24 mouse cellular contexts compared by ENCODE assay signal in the genomic region with DNA sequence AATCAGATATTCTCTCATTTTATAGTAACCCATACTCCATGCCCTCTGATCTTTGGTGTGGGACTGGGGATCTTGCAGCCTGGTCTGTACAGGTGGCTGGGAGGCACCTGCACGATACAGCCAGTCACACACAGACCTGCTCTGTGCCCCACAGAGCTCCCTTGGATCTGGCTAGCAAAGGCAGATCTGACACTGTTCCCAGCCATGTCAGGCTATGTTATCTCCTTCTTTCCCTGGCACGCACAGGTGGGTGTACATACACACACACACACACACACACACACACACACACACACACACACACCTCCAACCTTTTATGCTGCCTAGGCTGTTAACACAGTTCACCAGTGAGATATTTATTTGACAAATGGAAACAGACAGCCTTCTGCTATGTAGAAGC.
A peak's percentile ranks its signal among the peaks of the same experiment; 100 is the strongest.
DNase-seq lines count a peak whose midpoint lies in the region; ATAC-seq and TF ChIP-seq lines count a peak whose summit lies in the region.
"Had no signal": no experiment of that assay in that cellular context is flagged by ENCODE, and none has a peak within 500 bp of the region (broad histone marks: within the 10 kb centered on the region; RNA-seq: fewer than 3 reads in every experiment).

No protein-coding gene starts in this region.

- no peak for TF ChIP-seq POLR2A in kidney, adult 2 months (IDR thresholded peaks at IDR 0.05; ENCODE audit: low read depth, low read length)

- H3K4me2 ChIP-seq in stomach, postnatal 0 days (replicated peaks; ENCODE audit: low read depth): no peak overlapping the region
- H3K4me2 ChIP-seq: embryonic facial prominence, embryonic 12.5 days; heart, embryonic 12.5 days; hindbrain, embryonic 12.5 days; intestine, embryonic 15.5 days; lung, embryonic 15.5 days; midbrain, embryonic 15.5 days; neural tube, embryonic 15.5 days had no signal

- intact Hi-C loops in heart, postnatal 10 days (cut with DNase I): no loop called here

- H3K9ac ChIP-seq in stomach, postnatal 0 days (ENCODE audit: low read length): no peak overlapping the region
- H3K9ac ChIP-seq: embryonic facial prominence, embryonic 12.5 days; forebrain, postnatal 0 days; heart, embryonic 12.5 days; hindbrain, embryonic 12.5 days; intestine, embryonic 15.5 days; lung, embryonic 15.5 days; midbrain, embryonic 15.5 days; neural tube, embryonic 15.5 days had no signal

- H3K36me3 ChIP-seq in kidney, adult 2 months (ENCODE audit: control insufficient read depth, insufficient read depth, low read length): no peaks in the 10 kb centered on the region
- no peaks in the 10 kb centered on the region; the same call in 1 of the 2 replicates for H3K36me3 ChIP-seq in stomach, postnatal 0 days (ENCODE audit: control insufficient read depth, insufficient read depth, low read length)
- H3K36me3 ChIP-seq: embryonic facial prominence, embryonic 12.5 days; forebrain, embryonic 10.5 days; heart, embryonic 12.5 days; hindbrain, embryonic 12.5 days; intestine, embryonic 15.5 days; lung, embryonic 15.5 days; midbrain, embryonic 10.5 days; midbrain, embryonic 15.5 days; neural tube, embryonic 15.5 days had no signal

- no peak for DNase-seq in kidney, adult 2 months
- no peak for DNase-seq in kidney, adult 9 months
- peak; percentile 49 to 54 for DNase-seq in cerebellum, adult 18-20 months
- DNase-seq in cerebellum, postnatal 10 days: peak; percentile 81 to 84
- peak; percentile 43 for DNase-seq in stomach, postnatal 0 days (ENCODE audit: low spot score)
- DNase-seq in layer of hippocampus, postnatal 10 days (ENCODE audit: low spot score in 2 of 2): no peak
- DNase-seq in heart, postnatal 10 days: no peak
- DNase-seq: embryo, embryonic 11 days; forebrain, postnatal 0 days; heart, adult 2 months; kidney, postnatal 10 days; liver; thymus, postnatal 14 days had no signal

- no peak overlapping the region for H3K4me3 ChIP-seq in kidney, adult 2 months (ENCODE audit: insufficient read depth, low read depth, low read length)
- no peak overlapping the region for H3K4me3 ChIP-seq in stomach, postnatal 0 days (ENCODE audit: low read depth, low read length)
- H3K4me3 ChIP-seq: embryonic facial prominence, embryonic 12.5 days; forebrain, embryonic 10.5 days; heart, adult 2 months; heart, embryonic 12.5 days; hindbrain, embryonic 12.5 days; intestine, embryonic 15.5 days; lung, embryonic 15.5 days; midbrain, embryonic 10.5 days; midbrain, embryonic 15.5 days; neural tube, embryonic 15.5 days had no signal

- H3K27ac ChIP-seq in kidney, adult 2 months (ENCODE audit: insufficient read depth, low read depth, low read length): peak overlapping the region; percentile 26; the same call in 1 of the 2 replicates
- no peak overlapping the region for H3K27ac ChIP-seq in stomach, postnatal 0 days (replicated peaks)
- H3K27ac ChIP-seq: embryonic facial prominence, embryonic 12.5 days; forebrain, embryonic 10.5 days; heart, adult 2 months; hindbrain, embryonic 12.5 days; hindbrain, postnatal 0 days; intestine, embryonic 15.5 days; lung, embryonic 15.5 days; midbrain, embryonic 10.5 days; midbrain, embryonic 15.5 days; neural tube, embryonic 15.5 days had no signal

- no peaks in the 10 kb centered on the region for H3K9me3 ChIP-seq in stomach, postnatal 0 days (ENCODE audit: control insufficient read depth, low read length)
- H3K9me3 ChIP-seq: embryonic facial prominence, embryonic 12.5 days; forebrain, embryonic 10.5 days; heart, embryonic 12.5 days; hindbrain, embryonic 12.5 days; intestine, embryonic 15.5 days; lung, embryonic 15.5 days; midbrain, embryonic 15.5 days; neural tube, embryonic 15.5 days had no signal

- 66% methylated on average over 2 of the region's 2 CpGs for WGBS in kidney, adult 2 months
- 70% methylated on average over 2 of the region's 2 CpGs for WGBS in stomach, postnatal 0 days

- peaks cover 9% of the 10 kb centered on the region for H3K4me1 ChIP-seq in kidney, adult 2 months (ENCODE audit: control insufficient read depth, insufficient read depth, low read length)
- H3K4me1 ChIP-seq in stomach, postnatal 0 days (replicated peaks; ENCODE audit: control insufficient read depth, insufficient read depth): peaks cover 5% of the 10 kb centered on the region; the same call in 1 of the 2 replicates

- no peak for TF ChIP-seq CTCF in kidney, adult 2 months (conservative IDR thresholded peaks at IDR 0.05; ENCODE audit: insufficient read depth, insufficient read length, low read depth, low read length)
- TF ChIP-seq CTCF in stomach, postnatal 0 days (IDR thresholded peaks at IDR 0.05; ENCODE audit: low read depth): no peak

- H3K27me3 ChIP-seq in kidney, adult 2 months (replicated peaks; ENCODE audit: control insufficient read depth, insufficient read depth, low read length): no peaks in the 10 kb centered on the region
- no peaks in the 10 kb centered on the region for H3K27me3 ChIP-seq in stomach, postnatal 0 days (ENCODE audit: control insufficient read depth, insufficient read depth, low read length)
- H3K27me3 ChIP-seq: embryonic facial prominence, embryonic 12.5 days; heart, embryonic 12.5 days; hindbrain, embryonic 12.5 days; intestine, embryonic 15.5 days; lung, embryonic 15.5 days; midbrain, embryonic 15.5 days; neural tube, embryonic 15.5 days had no signal

- ATAC-seq in stomach, postnatal 0 days (ENCODE audit: low FRiP score, low TSS enrichment): peak; percentile 51; the same call in 1 of the 2 replicates
- ATAC-seq: CD4-positive, CD25-positive, alpha-beta regulatory T cell, adult 4 months; forebrain, postnatal 0 days; hindbrain, postnatal 0 days; intestine, embryonic 15.5 days; midbrain, embryonic 15.5 days had no signal

- no peak for TF ChIP-seq EP300 in stomach, postnatal 0 days (optimal IDR thresholded peaks at IDR 0.05)

Comparison
In these comparisons a context has a peak if more than half of its experiments do, and no peak if none do; other contexts are left out.
1. DNase-seq: peak in cerebellum, adult 18-20 months (2 of 2), cerebellum, postnatal 10 days (2 of 2) and stomach, postnatal 0 days (single experiment); none in kidney, adult 2 months (single experiment), kidney, adult 9 months (single experiment), layer of hippocampus, postnatal 10 days (0 of 2) and heart, postnatal 10 days (0 of 2).